Mouse (Mus musculus) lung, postnatal 0 days (tissue): Measurements from ENCODE around the gene Lrfn4.

Experiments
- CTCF ChIP-seq: IDR thresholded peaks from 2 replicates; pipeline ENCODE4 v1.5.1; 2016; ENCODE audit warnings: antibody characterized with exemption, mild to moderate bottlenecking
- EP300 ChIP-seq: IDR thresholded peaks from 2 replicates; pipeline ENCODE4 v1.6.1; 2016; ENCODE audit warnings: antibody characterized with exemption, mild to moderate bottlenecking, control low read depth

- TF ChIP-seq CTCF (no peak), EP300 (no peak)
These were observed 31.5 kb upstream of the Lrfn4 start for GRCm38 (mm10) chr19:4646917-4647492.
